Mouse (Mus musculus): ENCODE measurements around the gene Atrnl1.

Atrnl1 gene

DNA sequence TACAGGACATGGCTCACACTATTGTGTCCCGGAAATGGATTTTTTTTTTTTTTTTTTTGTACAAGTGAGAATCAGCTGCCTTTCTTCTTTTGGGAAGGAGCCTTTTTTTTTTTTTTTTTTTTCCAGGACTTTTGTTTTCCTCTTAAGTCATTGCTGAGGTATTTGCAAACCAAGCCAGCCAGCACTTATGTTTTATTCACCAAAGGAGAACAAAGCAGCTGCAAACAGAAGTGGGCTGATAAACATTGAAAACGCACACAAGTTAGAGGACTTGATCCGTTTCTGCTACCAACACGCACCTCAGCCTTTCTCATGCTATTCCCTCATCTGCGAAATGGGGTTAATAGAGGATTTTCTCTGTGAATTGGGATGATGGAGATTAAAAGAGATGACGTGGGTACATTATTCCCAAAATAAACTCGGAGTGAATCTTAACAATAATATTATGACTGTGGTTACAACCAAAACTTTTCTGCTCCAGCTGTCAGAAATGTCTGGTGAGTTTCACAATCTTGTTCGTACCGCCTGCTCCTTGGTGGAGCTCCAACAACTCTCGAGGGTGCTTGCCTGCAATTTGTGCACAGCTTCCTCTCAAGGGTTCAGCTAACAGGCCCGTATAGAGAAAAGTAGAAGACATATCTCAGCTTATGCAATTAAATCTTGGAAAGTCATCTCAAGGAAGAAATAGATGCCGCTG lies 1.3 kb upstream of the Atrnl1 start:
- DNase-seq (ENCODE audit: extremely low read depth, low read depth): no peak

DNA sequence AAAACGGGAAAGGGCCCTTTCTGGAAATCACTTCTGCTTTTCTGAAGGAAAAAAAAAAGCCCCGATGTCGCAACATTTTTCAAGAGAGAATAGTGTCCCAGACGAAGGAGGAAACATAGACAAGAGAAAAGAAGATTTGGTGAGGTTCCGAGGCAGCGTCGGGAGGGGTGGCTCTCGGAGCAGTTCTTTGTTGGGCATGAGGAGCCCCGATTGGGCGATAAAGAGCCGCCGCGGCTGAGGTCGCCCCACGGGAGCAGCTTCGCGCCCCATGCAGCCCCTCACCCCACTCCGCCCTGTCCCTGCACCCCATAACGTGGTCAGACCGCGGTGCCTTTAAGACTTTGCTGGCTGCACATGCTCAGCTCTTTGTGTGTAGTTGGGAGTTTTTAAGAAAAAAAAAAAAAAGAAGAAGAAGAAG lies 767 bp upstream of the Atrnl1 start:
- DNase-seq (ENCODE audit: extremely low read depth, low read depth): peak; percentile 77

DNA sequence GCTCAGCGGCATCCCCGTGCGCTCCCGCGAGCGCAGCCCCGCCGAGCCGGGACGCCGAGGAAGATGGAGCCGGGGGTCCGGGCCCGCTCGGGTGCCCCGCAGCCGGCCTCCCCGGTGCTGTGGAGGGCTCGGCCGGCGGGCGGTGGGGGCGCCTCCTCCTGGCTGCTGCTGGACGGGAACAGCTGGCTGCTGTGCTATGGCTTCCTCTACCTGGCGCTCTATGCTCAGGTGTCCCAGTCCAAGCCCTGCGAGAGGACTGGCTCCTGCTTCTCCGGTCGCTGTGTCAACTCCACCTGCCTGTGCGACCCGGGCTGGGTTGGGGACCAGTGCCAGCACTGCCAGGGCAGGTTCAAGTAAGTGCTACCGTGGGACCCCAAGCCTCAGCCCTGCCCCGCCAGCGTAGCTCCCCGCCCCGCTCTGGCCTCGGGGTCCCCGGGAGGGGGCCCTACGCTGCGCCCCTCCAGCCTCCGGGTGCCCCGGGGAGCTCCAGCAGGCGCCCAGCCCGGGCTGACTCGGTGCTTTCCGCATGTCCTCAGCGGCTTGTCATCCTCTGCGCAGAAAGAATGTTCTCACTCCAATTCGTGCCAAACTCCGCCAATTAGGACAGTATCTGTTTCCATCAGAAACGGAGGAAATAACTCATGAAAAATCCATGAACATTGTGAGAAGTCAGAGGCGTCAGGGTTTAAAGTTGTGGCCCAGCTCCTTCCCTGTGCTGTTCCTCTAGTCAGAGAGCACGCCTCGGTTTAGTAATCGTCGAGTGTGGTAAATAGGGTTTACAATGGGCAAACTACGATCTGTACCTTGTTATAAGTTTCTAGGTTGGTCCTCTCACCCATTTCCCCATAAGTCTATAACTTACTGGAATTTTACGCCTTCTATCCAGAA lies 701 bp downstream of the Atrnl1 start:
- DNase-seq (ENCODE audit: extremely low read depth, low read depth): peak; percentile 49

DNA sequence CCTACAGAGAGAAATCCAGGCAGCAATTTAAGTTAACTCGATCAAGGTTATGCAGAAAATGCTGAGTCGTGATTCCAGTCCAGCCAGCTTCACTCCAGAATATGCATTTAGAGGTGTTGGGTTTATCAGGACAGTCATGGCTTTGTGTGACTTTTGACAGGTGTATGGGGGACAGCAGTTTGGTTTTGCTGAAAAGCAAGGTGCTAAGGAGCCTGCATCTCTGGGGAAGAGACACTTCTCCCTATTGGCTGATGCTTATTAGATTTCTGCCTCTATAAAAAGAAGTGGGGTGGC lies 1.3 kb downstream of the Atrnl1 start:
- DNase-seq (ENCODE audit: extremely low read depth, low read depth): peak; percentile 46

DNA sequence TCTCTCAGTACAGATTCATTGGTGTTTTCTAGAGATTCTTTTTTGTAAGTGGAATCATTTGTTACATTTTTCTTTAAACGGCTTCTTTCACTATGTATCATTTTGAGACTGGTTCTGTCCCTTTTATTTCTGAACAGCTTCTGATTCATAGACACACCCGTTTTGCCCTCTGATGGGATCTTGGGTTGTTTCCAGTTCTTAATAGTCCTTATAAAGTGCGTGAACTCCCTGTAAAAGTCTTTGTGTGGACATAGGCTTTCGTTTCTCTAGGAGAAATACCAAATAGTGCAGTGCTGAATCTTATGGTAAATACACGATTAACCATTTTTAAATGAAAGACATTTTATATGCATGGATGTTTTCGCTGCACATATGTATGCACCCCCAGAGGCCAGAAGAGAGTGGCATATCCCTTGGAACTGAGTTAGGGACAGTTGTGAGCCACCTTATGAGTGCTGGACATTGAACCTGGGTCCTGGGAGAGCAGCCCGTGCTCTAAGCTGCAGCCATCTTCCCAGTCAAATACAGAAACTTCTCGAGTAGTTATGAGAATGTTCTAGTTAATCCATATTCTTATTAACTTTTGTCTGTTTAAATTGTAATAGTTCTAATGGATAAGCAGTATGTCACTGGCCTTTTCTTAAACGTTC lies 5.3 kb downstream of the Atrnl1 start:
- no peak for DNase-seq (ENCODE audit: extremely low read depth, low read depth)

DNA sequence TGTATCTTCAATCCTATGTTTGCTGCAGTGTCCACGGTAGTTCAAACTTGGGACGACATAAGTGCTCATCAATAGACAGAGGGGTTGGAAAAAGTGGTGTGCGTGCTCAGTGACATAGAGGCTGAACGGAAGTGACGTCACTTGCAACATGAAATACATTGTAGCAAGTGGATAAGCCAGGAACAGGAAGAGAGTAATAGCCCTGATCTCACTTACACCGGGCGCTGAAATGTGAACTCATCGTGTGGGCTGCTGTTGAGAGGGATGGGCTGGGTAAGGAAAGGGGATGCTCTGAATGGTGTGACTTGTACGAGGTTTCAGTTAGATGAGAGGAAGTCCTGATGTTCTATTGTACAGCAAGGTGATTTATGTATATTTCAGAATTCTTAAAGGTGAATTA lies 8.3 kb downstream of the Atrnl1 start:
- no peak for DNase-seq (ENCODE audit: extremely low read depth, low read depth)

DNA sequence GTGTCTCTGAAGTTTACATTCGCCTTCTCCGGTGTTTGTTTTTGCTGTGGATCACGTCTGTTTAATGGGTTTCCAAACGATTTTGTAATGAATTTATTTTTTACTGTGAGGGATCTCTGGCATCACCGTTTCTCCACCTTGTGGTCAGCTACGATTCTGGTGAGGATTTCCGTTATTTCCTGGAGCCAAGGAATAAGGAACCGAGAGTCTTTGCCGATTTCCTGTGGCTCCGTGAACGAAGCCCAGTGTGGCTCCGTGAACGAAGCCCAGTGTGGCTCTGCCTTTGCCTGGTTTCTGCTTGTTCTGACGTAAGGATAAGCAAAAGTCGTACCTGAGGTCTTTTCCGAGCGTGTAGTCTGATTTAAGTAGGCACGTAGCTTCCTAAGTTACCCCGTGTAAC lies 11.0 kb downstream of the Atrnl1 start:
- no peak for DNase-seq (ENCODE audit: extremely low read depth, low read depth)

DNA sequence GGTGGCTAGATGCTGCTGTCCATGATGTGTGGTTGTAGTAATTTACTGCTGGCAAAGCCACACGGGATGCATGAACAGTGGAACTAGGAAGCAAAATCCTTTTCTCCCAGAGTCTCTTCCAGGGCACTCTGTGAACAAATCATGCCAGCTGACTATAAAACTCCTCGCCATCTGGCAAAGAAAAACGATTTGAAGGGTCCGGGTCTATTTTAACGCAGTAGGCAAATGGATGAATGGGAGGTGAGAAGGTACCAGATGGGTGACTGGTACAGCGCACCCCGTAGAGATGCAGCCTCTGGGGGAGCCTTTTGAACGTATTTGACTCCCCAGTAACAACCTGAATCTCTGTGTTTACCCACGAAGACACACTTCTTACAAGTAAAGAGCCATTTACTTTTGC lies 14.9 kb downstream of the Atrnl1 start:
- no peak for DNase-seq (ENCODE audit: extremely low read depth, low read depth)

DNA sequence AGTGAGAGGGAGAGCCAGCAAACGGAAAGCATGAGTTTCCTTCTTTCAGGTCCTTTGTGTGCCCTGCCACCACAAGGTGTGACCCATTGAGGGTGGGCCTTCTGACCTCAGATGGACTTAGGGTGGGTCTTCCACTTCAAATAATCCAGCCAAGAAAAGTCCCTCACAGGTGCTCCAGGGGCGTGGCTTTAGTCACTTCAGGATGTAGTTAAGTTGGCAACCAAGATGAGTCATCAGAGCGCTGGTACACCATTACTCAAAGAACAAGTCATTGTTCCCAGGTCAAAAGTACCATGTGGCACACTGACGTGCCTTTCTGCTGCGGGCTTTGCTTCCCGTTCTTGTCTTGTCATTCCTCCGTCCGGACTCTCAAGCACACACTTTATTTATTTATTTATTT lies 16.4 kb downstream of the Atrnl1 start:
- no peak for DNase-seq (ENCODE audit: extremely low read depth, low read depth)

DNA sequence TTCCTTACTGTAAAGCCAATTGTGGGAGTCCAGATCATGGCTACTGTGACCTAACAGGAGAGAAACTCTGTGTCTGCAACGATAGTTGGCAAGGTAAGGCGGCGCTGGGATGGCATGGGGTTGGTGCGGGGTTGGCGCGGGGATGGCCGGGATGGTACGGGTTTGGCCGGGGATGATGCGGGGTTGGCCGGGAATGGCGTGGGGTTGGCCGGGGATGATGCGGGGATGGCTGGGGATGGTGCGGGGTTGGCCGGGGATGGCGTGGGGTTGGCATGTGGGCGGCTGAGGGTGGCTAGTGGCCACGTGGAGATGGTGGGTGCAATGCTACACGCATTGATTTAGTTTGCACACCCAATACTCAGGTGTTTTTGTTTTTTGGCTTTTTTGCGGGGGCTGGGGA lies 31.7 kb downstream of the Atrnl1 start:
- DNase-seq (ENCODE audit: extremely low read depth, low read depth): no peak

DNA sequence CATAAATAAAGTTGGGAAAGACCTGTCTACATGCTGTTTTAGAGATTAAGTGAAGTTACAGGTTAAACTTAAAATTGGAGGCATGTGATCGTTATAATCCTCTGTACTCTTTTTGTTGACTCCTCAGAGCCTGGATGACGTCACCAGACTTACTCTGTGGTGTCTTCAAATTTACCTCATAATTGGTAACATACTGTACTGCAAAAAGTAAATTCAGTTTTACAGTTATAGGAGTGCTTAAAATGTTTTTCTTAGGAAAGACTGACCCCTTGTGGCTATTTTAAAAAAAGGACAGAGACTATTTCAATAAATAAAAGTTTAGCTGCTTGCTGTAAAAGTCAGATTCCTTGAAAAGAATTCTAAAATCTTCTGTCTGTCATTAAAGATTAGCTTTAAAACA lies 32.1 kb downstream of the Atrnl1 start:
- DNase-seq (ENCODE audit: extremely low read depth, low read depth): peak; percentile 63

DNA sequence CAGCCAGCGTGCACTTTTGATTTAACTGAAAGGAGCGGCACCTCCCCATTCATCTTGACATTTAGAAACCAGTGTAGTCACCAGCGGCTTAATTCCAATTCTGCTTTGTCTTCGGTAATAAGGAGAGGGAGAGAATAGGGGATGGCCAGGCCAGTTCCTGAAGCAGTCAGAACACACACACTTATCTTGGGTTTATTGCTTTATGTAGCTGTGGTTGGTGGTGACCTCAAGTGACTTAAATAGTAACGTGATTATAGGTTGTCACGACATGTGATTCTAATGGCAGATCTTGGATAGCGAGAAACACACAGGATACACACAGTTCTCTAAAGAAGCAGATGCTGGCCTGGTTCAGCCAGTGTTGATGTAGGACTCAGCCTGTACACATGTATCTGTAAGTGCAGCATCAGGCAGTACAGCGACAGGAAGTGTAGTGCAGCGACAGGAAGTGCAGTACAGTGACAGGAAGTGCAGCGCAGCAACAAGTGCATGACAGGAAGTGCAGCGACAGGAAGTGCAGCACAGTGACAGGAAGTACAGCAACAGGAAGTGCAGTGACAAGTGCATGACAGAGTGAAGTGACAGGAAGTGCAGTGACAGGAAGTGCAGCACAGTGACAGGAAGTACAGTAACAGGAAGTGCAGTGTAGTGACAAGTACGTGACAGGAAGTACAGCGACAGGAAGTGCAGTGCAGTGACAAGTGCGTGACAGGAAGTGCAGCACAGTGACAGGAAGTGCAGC lies 37.5 kb downstream of the Atrnl1 start:
- DNase-seq (ENCODE audit: extremely low read depth, low read depth): no peak

DNA sequence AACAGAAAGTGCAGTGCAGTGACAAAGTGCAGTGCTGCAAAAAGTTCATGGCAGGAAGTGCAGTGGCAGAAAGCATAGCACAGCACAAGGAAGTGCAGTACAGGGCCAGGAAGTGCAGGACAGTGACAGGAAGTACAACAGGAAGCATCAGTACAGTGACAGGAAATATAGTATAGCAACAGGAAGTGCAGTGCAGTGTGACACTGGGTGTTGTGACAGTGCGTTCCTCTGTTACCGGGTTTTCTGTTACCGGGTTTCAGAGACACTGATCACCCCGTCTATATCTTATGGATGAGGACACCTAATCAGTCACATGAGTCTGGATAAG lies 38.1 kb downstream of the Atrnl1 start:
- no peak for DNase-seq (ENCODE audit: extremely low read depth, low read depth)

DNA sequence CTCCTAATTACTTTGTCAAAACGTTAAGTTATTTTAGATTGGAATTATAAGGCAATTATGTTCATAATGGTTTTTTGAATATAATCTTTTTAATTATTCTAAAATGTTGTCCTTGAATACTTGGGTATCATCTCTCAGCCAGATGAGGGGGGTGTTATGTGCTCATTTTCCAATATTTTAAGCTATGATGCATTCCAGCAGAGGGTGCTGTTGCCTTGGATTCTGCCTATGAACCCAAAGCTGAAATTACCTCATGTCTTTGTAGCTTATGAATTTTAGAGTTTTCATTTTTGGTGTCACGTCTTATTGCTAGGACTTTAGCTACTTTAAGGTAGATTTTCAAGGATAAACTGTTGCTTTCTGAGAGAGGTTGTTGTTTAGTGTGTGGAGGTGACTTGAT lies 44.2 kb downstream of the Atrnl1 start:
- DNase-seq (ENCODE audit: extremely low read depth, low read depth): peak; percentile 37

DNA sequence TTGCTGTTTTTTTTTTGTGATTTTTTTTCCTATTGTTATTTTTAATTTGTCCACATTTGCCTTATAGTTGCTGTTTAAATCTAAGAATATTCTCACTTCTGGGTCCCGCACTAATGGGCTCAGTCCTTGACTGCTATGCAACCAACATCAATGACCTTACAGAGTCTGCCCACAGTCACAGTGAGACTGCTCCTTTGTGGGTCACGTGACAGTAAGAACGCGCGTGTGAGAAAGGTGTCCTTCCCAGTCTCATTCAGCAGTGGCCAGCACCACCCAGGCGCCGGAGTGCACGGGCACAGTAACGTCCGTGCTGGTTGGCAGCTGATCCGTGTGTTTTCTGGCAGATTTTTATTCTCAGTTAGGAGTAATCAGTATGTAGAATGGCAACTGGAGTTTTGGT lies 44.7 kb downstream of the Atrnl1 start:
- DNase-seq (ENCODE audit: extremely low read depth, low read depth): no peak

DNA sequence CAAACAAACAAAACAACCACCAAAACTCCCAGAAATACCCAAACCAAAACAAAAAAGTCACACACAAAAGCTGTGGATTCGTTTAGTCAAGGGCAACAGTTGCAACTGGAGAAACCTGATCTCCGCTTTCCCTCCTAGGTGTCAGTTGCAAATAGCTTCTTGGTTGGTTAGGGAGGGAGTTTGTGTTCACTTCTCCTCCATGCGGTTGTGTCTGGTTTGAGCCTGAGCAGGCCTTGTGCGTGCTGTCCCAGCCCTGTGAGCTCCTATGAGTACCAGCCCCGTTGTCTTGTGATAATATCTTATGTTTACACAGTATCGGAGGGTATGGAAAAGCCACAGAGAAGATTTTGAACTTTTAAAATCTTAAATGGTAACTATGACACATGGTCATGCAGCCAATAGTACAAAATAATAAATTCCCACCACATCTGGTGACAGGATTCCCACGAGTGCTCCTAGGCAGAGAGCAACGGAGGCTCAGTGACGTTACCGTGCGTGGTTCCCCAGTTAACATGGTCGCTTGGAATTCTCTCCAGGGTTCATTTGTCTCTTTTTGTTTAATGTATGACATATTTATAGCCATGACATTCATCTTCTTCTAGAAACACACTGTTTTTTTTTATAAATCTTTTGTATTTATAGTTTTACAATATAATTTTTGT lies 46.7 kb downstream of the Atrnl1 start:
- DNase-seq (ENCODE audit: extremely low read depth, low read depth): no peak

DNA sequence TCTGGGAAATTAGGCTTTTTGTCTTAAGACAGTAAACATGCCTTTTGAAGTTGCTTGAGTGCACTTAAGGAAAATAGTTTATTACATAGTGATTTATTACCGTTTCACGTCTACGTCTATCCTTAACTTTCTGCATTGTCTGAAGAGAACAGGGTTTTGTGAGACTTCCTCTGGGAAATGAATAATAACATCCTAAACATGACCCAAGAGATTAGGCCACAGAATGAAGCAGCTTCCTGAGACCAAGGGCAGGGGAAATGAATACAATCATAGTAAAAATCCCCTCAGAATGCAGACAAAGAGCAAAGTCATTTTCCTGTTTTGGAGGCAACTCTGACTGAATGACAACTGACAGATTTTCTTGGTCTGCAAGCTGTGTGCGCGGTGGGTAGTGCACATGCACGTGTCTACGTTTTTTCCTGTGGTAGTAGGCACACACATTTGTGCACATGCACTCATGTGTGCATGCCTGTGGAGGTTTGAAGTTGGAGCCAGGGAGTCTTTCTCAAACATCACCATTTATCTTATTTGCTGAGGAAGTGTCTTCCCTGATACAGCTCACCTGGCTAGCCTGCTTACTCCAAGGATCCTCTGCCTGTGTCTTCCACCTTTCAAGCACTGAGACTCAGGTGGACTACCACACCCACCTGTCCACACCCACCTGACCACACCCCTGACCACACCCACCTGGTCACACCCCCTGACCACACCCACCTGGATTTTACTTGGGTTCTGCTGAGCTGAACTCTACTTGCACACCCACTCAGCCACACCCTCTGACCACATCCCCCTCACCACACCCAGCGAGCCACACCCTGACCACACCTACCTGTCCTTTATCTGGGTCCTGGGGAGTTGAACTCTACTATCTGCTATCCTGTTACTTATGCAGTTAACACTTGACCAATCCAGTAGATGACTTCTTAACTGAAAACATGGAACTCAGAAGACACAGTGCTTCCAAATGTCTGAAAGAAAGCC lies 47.6 kb downstream of the Atrnl1 start:
- peak; percentile 22 for DNase-seq (ENCODE audit: extremely low read depth, low read depth)

DNA sequence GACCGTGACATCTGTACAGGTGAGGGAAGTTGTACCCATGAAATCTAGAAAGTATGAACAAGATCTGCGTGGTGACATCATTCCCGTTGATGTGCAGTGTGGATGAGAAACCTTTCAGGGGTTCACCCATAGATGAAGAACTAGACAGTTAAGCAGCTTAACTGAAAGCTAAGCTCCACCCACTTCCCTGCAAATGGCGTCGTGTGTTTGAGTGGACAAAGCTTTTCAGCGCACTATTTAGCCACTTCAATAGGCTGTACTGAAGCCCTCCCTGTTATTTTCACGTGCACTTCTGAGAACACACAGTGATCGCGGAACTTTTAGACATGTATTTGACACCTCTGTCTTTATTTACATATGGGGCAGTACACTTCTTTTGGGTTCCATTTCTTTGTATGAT lies 56.2 kb downstream of the Atrnl1 start:
- no peak for DNase-seq (ENCODE audit: extremely low read depth, low read depth)

DNA sequence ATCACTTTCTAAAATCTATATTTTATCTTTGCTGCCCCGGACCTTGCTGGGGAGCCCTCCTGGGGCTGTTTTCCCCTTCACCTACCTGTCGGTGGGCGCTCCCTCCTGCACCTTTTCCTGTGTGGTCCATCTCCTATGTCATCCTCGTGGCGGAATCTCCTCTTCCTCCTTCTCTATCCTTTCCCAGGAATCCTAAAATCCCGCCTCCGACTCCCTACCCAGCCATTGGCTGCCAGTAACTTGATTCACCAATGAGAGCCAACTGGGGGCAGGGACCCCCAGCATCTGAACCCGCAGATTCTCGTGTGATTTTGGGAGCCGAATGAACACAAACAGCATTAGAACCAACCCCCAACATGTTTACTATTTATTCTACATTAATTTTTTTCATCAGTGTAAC lies 57.1 kb downstream of the Atrnl1 start:
- no peak for DNase-seq (ENCODE audit: extremely low read depth, low read depth)

DNA sequence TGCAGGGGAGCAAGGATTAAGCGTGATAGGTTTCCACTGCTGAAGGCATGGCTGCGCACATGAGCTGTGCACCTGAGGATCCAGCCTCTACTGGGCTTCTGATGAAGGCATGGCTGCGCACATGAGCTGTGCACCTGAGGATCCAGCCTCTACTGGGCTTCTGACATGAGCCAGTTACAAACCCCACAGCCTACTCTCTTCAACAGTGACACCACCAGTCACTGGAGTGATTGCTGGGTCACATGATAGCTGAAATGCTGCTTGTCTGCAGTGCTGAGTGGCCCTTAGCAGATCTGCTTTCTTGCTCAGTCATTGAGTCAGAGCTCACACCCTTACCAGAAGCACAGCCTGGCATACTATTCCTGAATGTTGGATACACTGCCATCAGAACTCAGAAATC lies 68.6 kb downstream of the Atrnl1 start:
- DNase-seq (ENCODE audit: extremely low read depth, low read depth): no peak
